Mouse (Mus musculus): ENCODE measurements around the gene Med13l. TPM values are rescaled to one million over a fixed set of nuclear protein-coding genes. Genes with fewer than 3 reads are reported as not detected.
A peak's percentile ranks its signal among the peaks of the same experiment; 100 is the strongest.
"Not testable (repeated sequence)": the region's sequence is repeated elsewhere in the genome, so short reads cannot be mapped to it uniquely, and the experiment has no call there.

Med13l gene
- polyA plus RNA-seq, 1 experiment from 2014 or later: 10.2 TPM

DNA sequence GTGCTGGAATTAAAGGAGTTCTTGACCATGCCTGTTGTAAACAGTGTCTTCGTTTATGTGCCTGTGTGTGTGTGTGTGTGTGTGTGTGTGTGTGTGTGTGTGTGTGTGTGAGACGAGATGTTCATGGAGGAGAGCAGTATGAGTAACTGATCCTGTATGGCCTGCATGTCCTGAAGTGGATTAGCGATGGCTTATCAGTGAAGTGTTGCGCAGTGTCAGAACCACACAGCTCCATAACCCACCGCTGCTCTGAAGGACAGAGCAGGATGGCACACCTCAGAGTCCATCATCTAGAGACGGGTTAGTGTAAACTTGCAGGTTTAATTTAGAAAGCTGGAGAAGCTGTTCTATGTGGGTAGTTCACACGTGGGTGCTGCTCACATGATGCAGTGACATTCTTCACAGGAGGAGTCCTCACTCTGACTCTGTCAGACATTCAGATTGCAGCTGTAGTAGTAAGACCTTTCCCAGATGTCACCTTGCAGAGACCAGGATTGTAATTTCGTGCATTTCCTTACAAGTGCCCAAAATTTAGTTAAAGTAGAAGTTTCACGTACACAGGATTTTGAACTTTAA lies 78.1 kb downstream of the Med13l start:
- H3K4me2 ChIP-seq: no peak overlapping the region
- H3K4me3 ChIP-seq (replicated peaks): no peak overlapping the region
- H3K4me1 ChIP-seq: peaks cover 61% of the 10 kb centered on the region
- H3K9ac ChIP-seq: no peak overlapping the region
- no peaks in the 10 kb centered on the region for H3K9me3 ChIP-seq (replicated peaks)
- no peaks in the 10 kb centered on the region for H3K36me3 ChIP-seq
- no peaks in the 10 kb centered on the region for H3K27me3 ChIP-seq
- no peak for ATAC-seq (replicated peaks; ENCODE audit: low FRiP score)
- 76% methylated on average over 8 of the region's 9 CpGs for WGBS
- no peak overlapping the region for H3K27ac ChIP-seq

DNA sequence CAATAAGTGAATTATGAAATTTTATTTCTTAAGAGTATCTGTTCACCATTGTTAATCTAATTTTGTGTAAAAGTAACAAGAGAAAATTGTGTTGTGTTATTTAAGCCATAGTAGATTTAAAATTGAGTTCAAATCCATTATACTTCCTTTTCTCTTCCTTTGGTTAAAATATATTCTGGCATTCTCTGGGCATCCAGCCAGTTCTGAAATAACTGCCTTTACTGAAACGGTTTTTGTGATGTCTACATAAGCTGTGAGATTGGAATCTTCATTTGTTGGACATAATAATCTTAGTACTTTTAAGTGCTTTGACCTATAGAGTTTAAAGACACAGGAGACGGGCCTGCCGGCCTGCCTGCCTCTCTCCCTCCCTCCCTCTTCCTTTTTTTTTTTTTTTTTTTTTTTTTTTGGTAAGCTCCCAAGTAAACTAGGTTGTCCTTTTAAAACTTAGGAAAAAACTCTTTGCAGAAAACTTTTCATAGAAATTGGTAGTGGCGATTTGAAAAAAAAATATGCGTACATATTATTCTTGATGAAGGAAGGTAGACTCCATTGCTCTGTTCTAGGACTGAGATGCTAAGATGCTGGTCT lies 78.7 kb downstream of the Med13l start:
- WGBS: 49% methylated on average over 5 of the region's 5 CpGs
- no peak overlapping the region for H3K27ac ChIP-seq
- ATAC-seq (replicated peaks; ENCODE audit: low FRiP score): no peak

DNA sequence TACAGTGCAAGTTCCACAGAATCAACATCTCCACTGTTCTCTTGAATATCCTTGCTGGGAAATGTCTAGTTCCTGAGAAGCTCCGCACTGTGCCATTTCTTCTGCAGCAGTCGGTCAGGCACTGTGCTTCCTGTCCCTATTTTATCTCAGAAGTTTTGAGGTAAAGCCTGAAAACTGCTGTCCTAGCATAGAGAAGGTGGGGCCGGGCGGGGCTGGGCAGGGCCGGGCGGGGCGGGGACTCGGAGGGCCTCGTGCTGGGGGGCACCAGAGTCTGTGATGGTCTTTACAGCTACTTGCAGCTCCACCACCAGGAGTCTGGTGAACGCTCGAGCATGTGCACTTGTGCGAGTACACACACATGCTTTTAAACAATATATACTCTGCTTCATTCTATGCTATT lies 83.6 kb downstream of the Med13l start:
- Histone ChIP-seq H3K9ac (no peak overlapping the region), H3K4me2 (no peak overlapping the region), H3K4me1 (peaks cover 51% of the 10 kb centered on the region), H3K27me3 (no peaks in the 10 kb centered on the region), H3K9me3 (replicated peaks) (no peaks in the 10 kb centered on the region), H3K36me3 (no peaks in the 10 kb centered on the region), H3K27ac (no peak overlapping the region), H3K4me3 (replicated peaks) (no peak overlapping the region)
- no peak for ATAC-seq (replicated peaks; ENCODE audit: low FRiP score)
- 78% methylated on average over 12 of the region's 12 CpGs for WGBS

More for the DNA sequence above, 78.7 kb downstream of the Med13l start:
- Histone ChIP-seq H3K27me3 (no peaks in the 10 kb centered on the region), H3K4me3 (replicated peaks) (no peak overlapping the region), H3K36me3 (no peaks in the 10 kb centered on the region), H3K4me2 (no peak overlapping the region), H3K9ac (no peak overlapping the region), H3K9me3 (replicated peaks) (no peaks in the 10 kb centered on the region), H3K4me1 (peaks cover 65% of the 10 kb centered on the region)

DNA sequence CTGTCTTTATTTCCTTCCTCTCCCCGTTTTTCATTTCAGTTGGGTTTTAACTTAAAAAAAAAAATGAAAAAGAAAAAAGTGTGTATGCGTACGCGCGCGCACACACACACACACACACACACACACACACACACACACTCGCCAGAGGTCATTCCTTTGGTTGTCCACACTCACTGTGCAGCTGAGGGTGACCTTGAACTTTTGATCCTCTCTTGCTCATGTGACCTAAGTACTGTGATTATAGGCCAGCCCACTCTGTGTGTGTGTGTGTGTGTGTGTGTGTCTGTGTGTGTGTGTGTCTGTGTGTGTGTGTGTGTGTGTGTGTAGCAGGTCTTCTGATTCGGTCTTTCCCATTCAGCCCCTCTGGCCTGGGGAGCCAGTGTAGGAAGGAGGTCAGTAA lies 84.0 kb downstream of the Med13l start:
- Histone ChIP-seq H3K4me3 (replicated peaks) (no peak overlapping the region), H3K36me3 (no peaks in the 10 kb centered on the region), H3K4me2 (no peak overlapping the region), H3K4me1 (peaks cover 49% of the 10 kb centered on the region), H3K9me3 (replicated peaks) (no peaks in the 10 kb centered on the region), H3K9ac (no peak overlapping the region), H3K27me3 (no peaks in the 10 kb centered on the region), H3K27ac (no peak overlapping the region)
- no peak for ATAC-seq (replicated peaks; ENCODE audit: low FRiP score)
- 83% methylated on average over 8 of the region's 8 CpGs for WGBS

DNA sequence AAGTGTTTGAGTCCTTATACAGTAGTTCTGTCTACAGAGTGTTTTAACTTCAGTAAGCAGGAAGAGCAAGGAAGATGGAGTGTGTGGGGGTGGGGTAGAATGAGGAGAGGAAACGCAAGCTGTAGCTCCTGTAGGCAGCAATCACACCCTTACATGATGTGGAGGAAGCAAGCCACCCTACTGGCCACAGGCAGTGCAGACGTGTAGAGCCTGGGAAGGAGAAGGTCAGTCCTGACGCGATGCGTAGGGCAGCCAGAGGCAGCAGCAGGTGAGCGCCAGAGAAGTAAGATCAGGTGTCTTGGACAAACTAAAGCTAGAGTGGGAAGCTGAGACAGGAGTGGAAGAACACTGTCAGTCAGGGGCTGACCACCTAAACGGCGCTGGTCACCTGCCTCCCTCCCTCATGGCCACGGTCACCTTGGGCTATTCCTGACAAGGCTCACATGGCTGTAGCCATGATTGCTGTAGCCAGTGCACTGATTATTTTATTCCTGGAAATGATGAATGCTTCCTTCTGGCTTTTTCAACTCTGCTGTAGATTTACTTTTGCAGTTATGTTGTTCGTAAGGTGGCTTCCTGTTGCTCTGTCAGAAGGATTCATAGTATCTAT lies 84.8 kb downstream of the Med13l start:
- Histone ChIP-seq H3K4me2 (no peak overlapping the region), H3K9ac (no peak overlapping the region), H3K27me3 (no peaks in the 10 kb centered on the region), H3K27ac (no peak overlapping the region), H3K36me3 (no peaks in the 10 kb centered on the region), H3K4me3 (replicated peaks) (no peak overlapping the region), H3K9me3 (replicated peaks) (no peaks in the 10 kb centered on the region), H3K4me1 (peaks cover 49% of the 10 kb centered on the region)
- no peak for ATAC-seq (replicated peaks; ENCODE audit: low FRiP score)
- 64% methylated on average over 10 of the region's 10 CpGs for WGBS

DNA sequence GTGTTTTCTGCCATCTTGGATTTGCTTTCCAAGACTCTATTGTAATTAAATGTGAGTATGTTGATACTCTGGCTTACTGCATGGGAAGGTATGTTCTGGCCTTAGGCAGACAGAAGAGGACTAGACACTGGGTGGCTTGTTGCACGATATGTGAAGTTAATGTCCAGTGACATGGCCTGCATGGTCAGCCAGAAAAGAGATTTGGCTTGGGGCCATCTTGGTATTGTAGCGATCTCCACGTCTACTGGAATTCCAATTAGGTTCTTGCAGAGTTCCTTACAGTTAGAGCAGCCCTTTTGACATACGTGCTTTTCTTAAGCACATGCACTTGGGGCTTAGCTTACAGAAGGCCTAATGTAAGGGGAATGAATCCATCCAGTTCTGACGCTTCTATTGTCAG lies 86.4 kb downstream of the Med13l start:
- H3K9me3 ChIP-seq (replicated peaks): no peaks in the 10 kb centered on the region
- H3K4me2 ChIP-seq: no peak overlapping the region
- H3K36me3 ChIP-seq: no peaks in the 10 kb centered on the region
- peaks cover 55% of the 10 kb centered on the region for H3K4me1 ChIP-seq
- WGBS: 55% methylated on average over 5 of the region's 5 CpGs
- H3K4me3 ChIP-seq (replicated peaks): no peak overlapping the region
- no peak for ATAC-seq (replicated peaks; ENCODE audit: low FRiP score)
- H3K27me3 ChIP-seq: no peaks in the 10 kb centered on the region
- no peak overlapping the region for H3K9ac ChIP-seq
- H3K27ac ChIP-seq: no peak overlapping the region

DNA sequence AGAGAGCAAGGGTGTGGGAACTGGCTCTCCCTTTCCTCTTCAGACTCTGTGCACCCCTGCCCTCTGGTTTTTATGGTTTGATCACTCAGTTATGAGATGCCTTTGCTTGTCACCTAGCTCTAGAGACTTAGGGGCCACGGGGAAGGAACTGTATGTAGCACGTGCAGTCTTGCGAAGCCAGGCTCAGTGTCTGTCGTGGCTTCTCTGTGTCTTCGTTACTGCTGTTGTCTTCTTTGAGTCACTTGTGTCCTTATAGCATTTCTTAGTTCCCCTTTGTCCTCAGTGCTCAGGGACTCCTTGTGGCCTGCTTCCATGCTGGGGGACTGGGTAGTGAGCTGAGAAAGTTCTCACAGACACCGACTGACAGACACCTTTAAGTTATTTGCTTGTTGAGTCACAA lies 86.9 kb downstream of the Med13l start:
- Histone ChIP-seq H3K36me3 (no peaks in the 10 kb centered on the region), H3K4me3 (replicated peaks) (no peak overlapping the region), H3K4me1 (peaks cover 54% of the 10 kb centered on the region), H3K4me2 (no peak overlapping the region), H3K27me3 (no peaks in the 10 kb centered on the region), H3K9me3 (replicated peaks) (no peaks in the 10 kb centered on the region), H3K27ac (no peak overlapping the region), H3K9ac (no peak overlapping the region)
- WGBS: 55% methylated on average over 6 of the region's 6 CpGs
- no peak for ATAC-seq (replicated peaks; ENCODE audit: low FRiP score)

DNA sequence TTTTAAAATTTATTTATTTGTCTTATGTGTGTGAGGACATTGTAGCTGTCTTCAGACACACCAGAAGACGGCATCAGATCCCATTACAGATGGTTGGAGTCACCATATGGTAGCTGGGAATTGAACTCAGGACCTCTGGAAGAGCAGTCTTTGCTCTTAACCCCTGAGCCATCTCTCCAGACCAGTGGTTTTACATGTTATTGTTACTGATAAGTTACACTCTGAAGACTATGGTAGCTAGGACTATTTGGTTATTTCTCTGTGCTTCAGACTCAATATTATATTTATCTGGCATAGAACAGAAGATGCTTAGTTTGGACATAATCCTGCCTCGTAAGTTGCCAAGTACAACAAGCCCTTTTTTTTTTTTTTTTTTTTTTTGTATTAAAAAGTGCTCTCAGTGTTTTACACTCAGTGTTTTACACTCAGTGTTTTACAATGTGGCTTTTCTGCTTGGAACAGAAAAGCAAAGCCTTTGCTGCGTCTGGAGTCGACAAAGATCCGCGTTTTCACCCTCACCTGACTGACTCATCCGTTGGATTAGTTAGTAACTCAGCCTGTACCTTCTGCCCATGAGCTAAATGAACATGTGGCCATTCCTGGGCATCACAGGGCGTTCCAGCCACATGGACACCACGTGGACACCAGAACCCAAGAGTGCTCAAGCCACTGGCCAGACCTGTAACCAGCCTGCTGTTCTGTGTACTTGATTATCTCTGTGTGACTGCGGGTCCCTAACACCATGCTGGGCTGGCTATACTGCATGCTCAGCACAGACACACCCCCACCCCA lies 88.9 kb downstream of the Med13l start:
- ATAC-seq (replicated peaks; ENCODE audit: low FRiP score): peak; percentile 52; the same call in 1 of the 2 replicates
- Histone ChIP-seq H3K4me2 (no peak overlapping the region), H3K4me1 (peaks cover 43% of the 10 kb centered on the region), H3K36me3 (no peaks in the 10 kb centered on the region), H3K9ac (no peak overlapping the region), H3K27me3 (no peaks in the 10 kb centered on the region), H3K9me3 (replicated peaks) (no peaks in the 10 kb centered on the region), H3K27ac (peak overlapping the region; percentile 51; the same call in 1 of the 2 replicates), H3K4me3 (replicated peaks) (no peak overlapping the region)
- WGBS: 77% methylated on average over 10 of the region's 10 CpGs

DNA sequence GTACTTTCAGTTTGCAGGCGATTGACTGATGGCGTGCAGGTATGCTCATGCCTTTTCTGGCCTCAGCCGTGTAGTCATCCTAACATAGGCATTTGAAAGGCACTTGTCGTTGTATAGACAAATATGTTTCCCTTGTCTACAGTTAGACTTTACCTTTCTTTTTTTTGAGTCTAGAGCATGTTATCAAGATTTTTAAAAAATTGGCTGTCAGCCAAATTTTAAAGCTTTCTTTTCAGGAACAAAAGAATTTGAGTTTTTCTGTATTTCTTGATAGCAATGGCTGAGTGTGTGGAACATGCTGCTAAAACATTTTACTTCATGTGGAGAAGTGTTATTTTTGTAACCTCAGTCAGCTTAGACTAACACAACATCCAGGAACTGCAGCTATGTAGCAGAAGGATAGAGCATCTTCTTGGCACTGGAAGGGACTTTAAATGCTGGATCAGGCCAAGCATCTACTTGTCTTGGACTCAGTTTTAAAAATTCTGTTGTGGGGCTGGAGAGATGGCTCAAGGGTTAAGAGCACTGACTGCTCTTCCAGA lies 89.6 kb downstream of the Med13l start:
- H3K27ac ChIP-seq: peak overlapping the region; percentile 51; the same call in 1 of the 2 replicates
- ATAC-seq (replicated peaks; ENCODE audit: low FRiP score): no peak

DNA sequence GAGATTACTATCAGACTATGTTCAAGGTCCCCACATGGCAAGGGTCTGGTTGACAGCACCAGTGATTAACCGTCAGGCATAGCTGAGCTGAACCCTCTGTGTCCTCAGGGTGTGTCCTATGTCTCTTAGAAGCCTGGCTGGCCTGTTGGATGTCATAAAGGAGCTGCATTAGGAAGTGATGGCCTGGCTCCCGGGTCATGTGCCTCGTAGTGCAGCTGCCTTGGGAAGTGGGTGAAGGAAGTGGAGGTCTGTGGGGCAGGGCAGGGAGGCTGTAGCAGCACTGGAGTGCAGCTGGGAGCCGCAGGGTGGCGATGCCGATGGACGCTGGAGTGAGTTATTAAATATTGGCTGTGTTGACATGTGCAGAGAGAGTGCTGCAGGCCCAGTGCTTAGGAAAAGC lies 90.3 kb downstream of the Med13l start:
- H3K4me2 ChIP-seq: no peak overlapping the region
- H3K27ac ChIP-seq: 0 out of 2 replicates have a peak overlapping the region, but pooled peaks have one; percentile 18
- ATAC-seq (replicated peaks; ENCODE audit: low FRiP score): no peak
- no peaks in the 10 kb centered on the region for H3K9me3 ChIP-seq (replicated peaks)
- H3K4me1 ChIP-seq: peaks cover 41% of the 10 kb centered on the region
- no peak overlapping the region for H3K9ac ChIP-seq
- no peaks in the 10 kb centered on the region for H3K27me3 ChIP-seq
- no peaks in the 10 kb centered on the region for H3K36me3 ChIP-seq
- H3K4me3 ChIP-seq (replicated peaks): no peak overlapping the region
- WGBS: 47% methylated on average over 7 of the region's 7 CpGs

More for the DNA sequence above, 89.6 kb downstream of the Med13l start:
- Histone ChIP-seq H3K9ac (no peak overlapping the region), H3K9me3 (replicated peaks) (no peaks in the 10 kb centered on the region), H3K4me2 (no peak overlapping the region), H3K4me1 (peaks cover 44% of the 10 kb centered on the region), H3K36me3 (no peaks in the 10 kb centered on the region), H3K27me3 (no peaks in the 10 kb centered on the region), H3K4me3 (replicated peaks) (no peak overlapping the region)
- WGBS: 62% methylated on average over 4 of the region's 4 CpGs

DNA sequence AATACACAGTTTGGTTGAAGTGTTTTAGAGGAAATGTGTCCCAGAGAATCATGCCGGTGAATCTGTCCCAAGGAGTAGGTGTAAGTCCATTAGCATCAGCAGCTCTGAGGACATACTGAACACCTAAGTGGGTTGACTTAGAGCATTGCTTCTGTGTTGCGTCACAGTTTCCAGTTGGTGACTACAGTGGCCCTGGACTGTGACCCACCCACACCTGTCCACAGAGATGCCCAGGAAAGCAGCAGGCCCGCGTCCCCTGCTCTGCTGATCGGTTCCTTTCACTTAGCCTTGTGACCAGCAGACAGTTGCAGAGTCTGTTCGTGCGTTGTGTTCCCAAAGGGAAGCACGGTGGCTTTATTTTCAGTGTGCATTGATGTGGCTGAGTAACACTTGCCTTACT lies 92.1 kb downstream of the Med13l start:
- Histone ChIP-seq H3K9ac (no peak overlapping the region), H3K36me3 (no peaks in the 10 kb centered on the region), H3K27me3 (no peaks in the 10 kb centered on the region), H3K27ac (no peak overlapping the region), H3K4me3 (replicated peaks) (no peak overlapping the region), H3K4me2 (no peak overlapping the region), H3K4me1 (peaks cover 45% of the 10 kb centered on the region), H3K9me3 (replicated peaks) (no peaks in the 10 kb centered on the region)
- 88% methylated on average over 8 of the region's 8 CpGs for WGBS
- no peak for ATAC-seq (replicated peaks; ENCODE audit: low FRiP score)

DNA sequence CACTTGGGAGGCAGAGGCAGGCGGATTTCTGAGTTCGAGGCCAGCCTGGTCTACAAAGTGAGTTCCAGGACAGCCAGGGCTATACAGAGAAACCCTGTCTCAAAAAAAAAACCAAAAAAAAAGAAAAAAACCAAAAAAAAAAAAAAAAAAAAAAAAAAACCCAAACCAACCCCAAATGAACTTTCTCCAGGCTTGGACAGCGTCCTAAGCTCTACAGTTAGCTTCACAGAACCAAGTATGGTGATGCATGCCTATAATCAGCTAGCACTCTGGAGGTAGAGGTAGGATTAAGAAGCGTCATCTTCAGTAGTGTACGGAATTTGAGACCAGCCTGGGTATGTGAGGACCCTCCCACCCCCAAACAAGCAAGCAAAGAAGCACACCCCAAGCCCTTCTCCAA lies 92.6 kb downstream of the Med13l start:
- not testable (repeated sequence) for ATAC-seq (replicated peaks; ENCODE audit: low FRiP score); H3K9me3 ChIP-seq (replicated peaks); H3K27ac ChIP-seq; H3K4me3 ChIP-seq (replicated peaks); H3K27me3 ChIP-seq; H3K36me3 ChIP-seq; H3K9ac ChIP-seq; H3K4me2 ChIP-seq
- peaks cover 40% of the 10 kb centered on the region for H3K4me1 ChIP-seq
- WGBS: 90% methylated on average over 5 of the region's 5 CpGs

Data from kidney, embryonic 15.5 days (tissue).